Mouse (Mus musculus): Measurements from ENCODE around the gene Mpst.

DNA sequence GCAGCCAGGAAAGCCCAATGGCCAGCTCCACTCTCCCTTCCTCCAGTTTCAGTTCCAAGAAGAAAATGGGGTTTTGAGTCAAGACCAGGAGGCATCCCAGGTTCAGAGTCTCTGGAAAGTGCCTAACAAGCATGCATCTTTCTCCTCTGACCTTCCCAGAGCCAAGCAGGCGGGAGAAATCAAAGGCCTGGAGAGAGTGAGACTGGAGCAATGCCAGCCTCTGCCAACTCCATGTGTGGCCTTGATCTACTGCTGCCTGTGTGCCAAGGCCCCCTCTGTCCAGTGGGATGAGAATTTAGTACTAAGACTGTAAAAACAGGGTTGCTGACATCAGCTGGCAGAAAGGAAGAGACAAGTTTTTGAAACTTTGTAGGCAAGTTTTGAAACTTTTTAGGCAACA, 2.3 kb upstream of the Mpst start:
- TF ChIP-seq CTCF (IDR thresholded peaks at IDR 0.05; ENCODE audit: low read depth) (no peak), EP300 (optimal IDR thresholded peaks at IDR 0.05) (no peak)
